In the genomic region with DNA sequence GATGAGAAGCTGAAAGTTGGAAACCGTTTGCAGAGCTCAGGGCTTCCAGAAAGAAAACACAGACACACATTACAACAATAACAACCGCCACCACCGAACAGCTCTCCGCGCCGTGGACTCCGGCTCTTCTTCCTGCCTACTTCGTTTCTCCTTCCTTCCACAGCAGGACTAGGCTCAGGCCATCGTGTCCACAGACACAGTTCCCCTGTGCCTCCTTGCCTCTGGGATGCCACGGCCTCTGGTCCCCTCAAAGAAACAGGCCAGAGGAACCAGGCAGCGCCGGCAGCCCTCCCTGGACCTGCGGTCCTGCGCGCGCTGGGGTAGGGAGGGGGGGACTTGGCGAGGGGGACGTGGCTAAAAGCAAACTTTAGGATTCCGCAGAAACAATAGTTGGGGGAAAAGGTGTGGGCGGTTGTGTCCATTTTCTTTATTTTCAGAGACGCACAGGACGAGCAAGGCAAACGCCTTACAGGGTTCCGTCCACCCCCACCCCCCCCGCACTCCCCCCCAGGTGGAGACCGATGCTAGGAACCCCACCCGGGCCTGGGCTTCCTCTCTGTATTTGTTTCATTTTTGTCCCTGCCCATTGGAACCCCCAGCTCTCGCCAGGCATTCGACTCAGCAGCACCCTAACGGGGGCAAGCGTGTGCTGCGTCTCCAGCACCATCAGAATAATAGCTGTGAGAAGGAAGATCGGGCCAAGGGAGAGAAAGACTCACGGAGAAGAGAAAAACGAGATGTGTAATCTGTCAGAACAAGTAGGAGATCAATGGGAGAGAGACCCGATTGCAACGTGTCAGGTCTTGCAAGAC, we compare ENCODE assay signal across 9 mouse cellular contexts. TPM values are rescaled to one million over a fixed set of nuclear protein-coding genes. Genes with fewer than 3 reads are reported as not detected.
DNase-seq lines count a peak whose midpoint lies in the region; ATAC-seq and TF ChIP-seq lines count a peak whose summit lies in the region.
"Had no signal": no experiment of that assay in that cellular context is flagged by ENCODE, and none has a peak within 500 bp of the region (broad histone marks: within the 10 kb centered on the region; RNA-seq: fewer than 3 reads in every experiment).

No protein-coding gene starts in this region.

- peak overlapping the region; percentile 98 for H3K4me3 ChIP-seq in thymus, adult 2 months (ENCODE audit: control insufficient read depth, insufficient read depth, low read length)
- H3K4me3 ChIP-seq in kidney, adult 2 months (ENCODE audit: insufficient read depth, low read depth, low read length) = peak overlapping the region; percentile 82
- H3K4me3 ChIP-seq in liver, postnatal 0 days (ENCODE audit: low read depth, low read length) = peak overlapping the region; percentile 91

- TF ChIP-seq CTCF in thymus, adult 2 months (IDR thresholded peaks at IDR 0.05; ENCODE audit: borderline replicate concordance, control insufficient read depth, extremely low read depth, insufficient read depth, low read length, poor library complexity) = no peak; the same call in 1 of the 2 replicates
- no peak for TF ChIP-seq CTCF in kidney, adult 2 months (conservative IDR thresholded peaks at IDR 0.05; ENCODE audit: insufficient read depth, insufficient read length, low read depth, low read length)
- no peak for TF ChIP-seq CTCF in liver, postnatal 0 days (IDR thresholded peaks at IDR 0.05; ENCODE audit: low read depth)

- peak; percentile 39 for DNase-seq in thymus, adult 2 months
- no peak for DNase-seq in thymus, adult 18-20 months
- DNase-seq in embryo, embryonic 10 days (ENCODE audit: low spot score) = peak; percentile 52
- peak; percentile 75 to 82 for DNase-seq in heart, adult 18-20 months
- peak; percentile 35 for DNase-seq in kidney, adult 2 months
- peak; percentile 62 for DNase-seq in liver, postnatal 0 days
- peak; percentile 50 for DNase-seq in ovary, postnatal 36 days (ENCODE audit: low spot score)

- WGBS in thymus, adult 2 months = 0% methylated on average over 37 of the region's 37 CpGs
- WGBS in kidney, adult 2 months = under 1% methylated on average over 35 of the region's 37 CpGs
- 1% methylated on average over 37 of the region's 37 CpGs for WGBS in liver, postnatal 0 days (ENCODE audit: insufficient replicate concordance)

- H3K36me3 ChIP-seq in thymus, adult 2 months (ENCODE audit: control insufficient read depth, insufficient read depth, low read length) = no peaks in the 10 kb centered on the region
- no peaks in the 10 kb centered on the region for H3K36me3 ChIP-seq in kidney, adult 2 months (ENCODE audit: control insufficient read depth, insufficient read depth, low read length)
- no peaks in the 10 kb centered on the region for H3K36me3 ChIP-seq in liver, postnatal 0 days (replicated peaks; ENCODE audit: insufficient read depth, low read length)

- TF ChIP-seq EP300 in liver, postnatal 0 days (IDR thresholded peaks at IDR 0.05; ENCODE audit: low read depth) = no peak

- 0 out of 2 replicates have a peak, but pooled peaks have one; percentile 2 for ATAC-seq in liver, postnatal 0 days
- no peak for ATAC-seq in megakaryocyte-erythroid progenitor cell, adult 5-6 weeks (replicated peaks; ENCODE audit: low FRiP score, low TSS enrichment, poor library complexity, severe bottlenecking)

- peak overlapping the region; percentile 92 for H3K9ac ChIP-seq in liver, postnatal 0 days (replicated peaks)

- H3K4me1 ChIP-seq in thymus, adult 2 months (replicated peaks; ENCODE audit: control insufficient read depth, insufficient read depth, low read length) = peaks cover 3% of the 10 kb centered on the region
- no peaks in the 10 kb centered on the region for H3K4me1 ChIP-seq in kidney, adult 2 months (ENCODE audit: control insufficient read depth, insufficient read depth, low read length)
- peaks cover 20% of the 10 kb centered on the region for H3K4me1 ChIP-seq in liver, postnatal 0 days (ENCODE audit: insufficient read depth)

- no peak for TF ChIP-seq POLR2A in thymus, adult 2 months (IDR thresholded peaks at IDR 0.05; ENCODE audit: control insufficient read depth, extremely low read depth, insufficient read depth, low read length, poor library complexity)
- TF ChIP-seq POLR2A in kidney, adult 2 months (IDR thresholded peaks at IDR 0.05; ENCODE audit: low read depth, low read length) = no peak

- H3K27ac ChIP-seq in thymus, adult 2 months (ENCODE audit: control insufficient read depth, insufficient read depth, low read length) = no peak overlapping the region; the same call in 1 of the 2 replicates
- peak overlapping the region; percentile 90; the same call in 1 of the 2 replicates for H3K27ac ChIP-seq in kidney, adult 2 months (ENCODE audit: insufficient read depth, low read depth, low read length)
- peak overlapping the region; percentile 97 for H3K27ac ChIP-seq in liver, postnatal 0 days (ENCODE audit: low read depth)

- H3K4me2 ChIP-seq in liver, postnatal 0 days (ENCODE audit: low read depth, low read length) = peak overlapping the region; percentile 95

- H3K9me3 ChIP-seq in liver, postnatal 0 days (ENCODE audit: low read length) = no peaks in the 10 kb centered on the region

- no peaks in the 10 kb centered on the region for H3K27me3 ChIP-seq in thymus, adult 2 months (ENCODE audit: control insufficient read depth, insufficient read depth, low read length)
- H3K27me3 ChIP-seq in kidney, adult 2 months (replicated peaks; ENCODE audit: control insufficient read depth, insufficient read depth, low read length) = no peaks in the 10 kb centered on the region
- H3K27me3 ChIP-seq in liver, postnatal 0 days (ENCODE audit: insufficient read depth, low read length) = no peaks in the 10 kb centered on the region

RNA-seq across cellular contexts. Expression of gene Mxi1, which starts 1.4 kb away (rescaled TPM):
- polyA plus RNA-seq in thymus, adult 2 months (2012; rRNA removed) = 29.1 and 31.9 TPM in 2 replicates
- 10 to 100 TPM; 37.8 to 42.7 TPM for total RNA-seq in heart, adult 18-20 months (2021)
- polyA plus RNA-seq in kidney, adult 2 months (2012; rRNA removed) = 38.9 and 41.7 TPM in 2 replicates
- 24.4 and 24.5 TPM in 2 replicates for polyA plus RNA-seq in liver, postnatal 0 days (2015; fragmentation: Nextera tagmentation; extraction: Ambion mirVana)
- 21.1 and 25.3 TPM in 2 replicates for total RNA-seq in megakaryocyte-erythroid progenitor cell, adult 5-6 weeks (2014; fragmentation: Nextera tagmentation)
- total RNA-seq in megakaryocyte-erythroid progenitor cell, adult 5-6 weeks (2017) = 82.7 and 86.4 TPM in 2 replicates

RNA-seq across cellular contexts. Expression of gene Gm10197, which starts 59.8 kb away (rescaled TPM):
- polyA plus RNA-seq in thymus, adult 2 months (2012; rRNA removed) = not detected in 2 replicates
- total RNA-seq in heart, adult 18-20 months (2021) = not detected
- not detected in 2 replicates for polyA plus RNA-seq in kidney, adult 2 months (2012; rRNA removed)
- polyA plus RNA-seq in liver, postnatal 0 days (2015; fragmentation: Nextera tagmentation; extraction: Ambion mirVana) = not detected in 2 replicates
- total RNA-seq in megakaryocyte-erythroid progenitor cell, adult 5-6 weeks (2014; fragmentation: Nextera tagmentation) = not detected in 2 replicates
- not detected in 2 replicates for total RNA-seq in megakaryocyte-erythroid progenitor cell, adult 5-6 weeks (2017)
- total RNA-seq: common myeloid progenitor, adult 5-6 weeks had no signal

Comparison
In these comparisons a context has a peak if more than half of its experiments do, and no peak if none do; other contexts are left out.
1. DNase-seq: peak in thymus, adult 2 months (single experiment), embryo, embryonic 10 days (single experiment), heart, adult 18-20 months (2 of 2), kidney, adult 2 months (single experiment), liver, postnatal 0 days (single experiment) and ovary, postnatal 36 days (single experiment); none in thymus, adult 18-20 months (0 of 2).
2. Peak in every context shown above with its lines, with median percentiles within 50 percentile points of each other: H3K4me3 ChIP-seq.